Mouse (Mus musculus) hindbrain, embryonic 12.5 days (tissue): ENCODE measurements around the gene Tec. TPM values are rescaled to one million over a fixed set of nuclear protein-coding genes. Genes with fewer than 3 reads are reported as not detected.

Source experiments
- ATAC-seq: fragments of 200-750 bp; cut with Nextera tagmentation; 2 replicates; pipeline ENCODE4 v1.8.0; 2017; ENCODE audit warnings: moderate TSS enrichment; ENCODE audit not compliant: low FRiP score
- H3K27ac ChIP-seq: fragments of 300-500 bp; sonication (generic); 2 replicates; pipeline ENCODE4 v1.5.1; 2016; ENCODE audit warnings: mild to moderate bottlenecking
- H3K27me3 ChIP-seq: fragments of 300-500 bp; sonication (generic); 2 replicates; pipeline ENCODE4 v1.6.1; 2016; ENCODE audit warnings: mild to moderate bottlenecking
- H3K36me3 ChIP-seq: fragments of 300-500 bp; sonication (generic); 2 replicates; pipeline ENCODE4 v1.6.1; 2016; ENCODE audit warnings: mild to moderate bottlenecking
- H3K4me1 ChIP-seq: fragments of 300-500 bp; sonication (generic); 2 replicates; pipeline ENCODE4 v1.6.1; 2016
- H3K4me2 ChIP-seq: fragments of 300-500 bp; sonication (generic); replicated peaks from 2 replicates; pipeline ENCODE4 v1.6.1; 2016; ENCODE audit warnings: mild to moderate bottlenecking
- H3K4me3 ChIP-seq: fragments of 300-500 bp; sonication (generic); 2 replicates; pipeline ENCODE4 v1.5.1; 2016; ENCODE audit warnings: mild to moderate bottlenecking
- H3K9ac ChIP-seq: fragments of 300-500 bp; sonication (generic); 2 replicates; pipeline ENCODE4 v1.6.1; 2016; ENCODE audit warnings: mild to moderate bottlenecking, moderate library complexity
- H3K9me3 ChIP-seq: fragments of 300-500 bp; sonication (generic); replicated peaks from 2 replicates; pipeline ENCODE4 v1.6.1; 2016; ENCODE audit warnings: mild to moderate bottlenecking
- WGBS: fragments of 180-500 bp; shearing (Covaris S2); methylation state at CpG from one replicate; pipeline ENCODE4 v1.1.7; 2016; 5-methylcytosine and 5-hydroxymethylcytosine counted together
- polyA plus RNA-seq: library from polyadenylated mRNA; unstranded; fragments of >200 nt; fragmentation: Nextera tagmentation; extraction: Ambion mirVana; gene quantifications from 2 replicates; pipeline ENCODE4 v1.2.1, GENCODE M21; 2016

Gene Tec
- polyA plus RNA-seq, 1 experiment from 2014 or later = 6.5 TPM

GRCm38 (mm10) chr5:72883706-72884105 lies 15.4 kb upstream of the Tec start:
- Histone ChIP-seq H3K4me1 (no peaks in the 10 kb centered on the region), H3K27me3 (no peaks in the 10 kb centered on the region), H3K4me2 (no peak overlapping the region), H3K4me3 (no peak overlapping the region), H3K9ac (no peak overlapping the region), H3K27ac (no peak overlapping the region), H3K9me3 (no peaks in the 10 kb centered on the region), H3K36me3 (no peaks in the 10 kb centered on the region)
- no peak for ATAC-seq
- 91% methylated on average over 3 of the region's 3 CpGs for WGBS

GRCm38 (mm10) chr5:72882412-72882765 lies 14.1 kb upstream of the Tec start:
- Histone ChIP-seq H3K4me2 (no peak overlapping the region), H3K4me1 (no peaks in the 10 kb centered on the region), H3K4me3 (no peak overlapping the region), H3K9me3 (no peaks in the 10 kb centered on the region), H3K9ac (no peak overlapping the region), H3K36me3 (no peaks in the 10 kb centered on the region), H3K27ac (no peak overlapping the region), H3K27me3 (no peaks in the 10 kb centered on the region)
- WGBS = 85% methylated on average over 2 of the region's 2 CpGs
- no peak for ATAC-seq

- WGBS = 88% methylated on average over 12 of the region's 12 CpGs
- Histone ChIP-seq H3K27me3 (no peaks in the 10 kb centered on the region), H3K9me3 (no peaks in the 10 kb centered on the region), H3K4me3 (no peak overlapping the region), H3K4me1 (no peaks in the 10 kb centered on the region), H3K4me2 (no peak overlapping the region), H3K27ac (no peak overlapping the region), H3K9ac (no peak overlapping the region), H3K36me3 (no peaks in the 10 kb centered on the region)
- ATAC-seq = no peak
These were observed 13.6 kb upstream of the Tec start for GRCm38 (mm10) chr5:72881748-72882411.

DNA sequence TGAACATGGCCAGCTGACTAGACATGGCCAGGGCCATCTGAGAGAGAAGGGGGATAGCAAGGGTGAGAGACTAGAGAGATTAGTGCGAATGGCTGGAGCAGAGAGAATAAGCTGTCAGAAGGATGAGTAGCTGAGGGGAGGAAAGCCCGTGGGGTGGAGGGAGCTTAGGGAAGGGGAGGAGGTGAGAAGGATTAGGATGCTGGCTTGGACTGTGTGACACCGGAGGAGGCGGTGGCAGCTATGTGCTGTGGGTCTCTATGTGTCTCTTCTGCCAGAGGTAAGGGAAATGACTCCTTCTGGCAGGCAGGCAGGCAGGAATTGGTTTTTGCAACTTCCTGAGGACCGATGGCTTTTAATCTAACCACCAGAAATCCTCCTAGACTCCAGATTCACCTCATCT lies 11.5 kb upstream of the Tec start:
- no peak for ATAC-seq
- 47% methylated on average over 5 of the region's 5 CpGs for WGBS

GRCm38 (mm10) chr5:72871114-72871513 lies 2.8 kb upstream of the Tec start:
- WGBS = 77% methylated on average over 4 of the region's 4 CpGs
- Histone ChIP-seq H3K9ac (no peak overlapping the region), H3K36me3 (no peaks in the 10 kb centered on the region), H3K4me1 (peaks cover 6% of the 10 kb centered on the region), H3K27me3 (peaks cover 27% of the 10 kb centered on the region), H3K27ac (no peak overlapping the region), H3K4me3 (no peak overlapping the region), H3K9me3 (no peaks in the 10 kb centered on the region), H3K4me2 (no peak overlapping the region)
- ATAC-seq = no peak

More for the DNA sequence above, 11.5 kb upstream of the Tec start:
- no peak overlapping the region for H3K4me3 ChIP-seq
- peaks cover 13% of the 10 kb centered on the region for H3K27me3 ChIP-seq
- H3K9ac ChIP-seq = no peak overlapping the region
- H3K9me3 ChIP-seq = no peaks in the 10 kb centered on the region
- peaks cover 4% of the 10 kb centered on the region; the same call in 1 of the 2 replicates for H3K4me1 ChIP-seq
- no peak overlapping the region for H3K27ac ChIP-seq
- H3K36me3 ChIP-seq = no peaks in the 10 kb centered on the region
- no peak overlapping the region for H3K4me2 ChIP-seq

GRCm38 (mm10) chr5:72869779-72870608 lies 1.7 kb upstream of the Tec start:
- H3K9ac ChIP-seq = no peak overlapping the region
- H3K4me2 ChIP-seq = no peak overlapping the region
- no peak for ATAC-seq
- no peaks in the 10 kb centered on the region for H3K36me3 ChIP-seq
- no peaks in the 10 kb centered on the region for H3K9me3 ChIP-seq
- H3K27ac ChIP-seq = no peak overlapping the region
- H3K4me3 ChIP-seq = no peak overlapping the region
- peaks cover 20% of the 10 kb centered on the region for H3K27me3 ChIP-seq
- H3K4me1 ChIP-seq = peaks cover 4% of the 10 kb centered on the region
- 77% methylated on average over 14 of the region's 14 CpGs for WGBS

- Histone ChIP-seq H3K4me3 (no peak overlapping the region), H3K4me2 (no peak overlapping the region), H3K4me1 (peaks cover 4% of the 10 kb centered on the region), H3K9ac (no peak overlapping the region), H3K36me3 (no peaks in the 10 kb centered on the region), H3K27me3 (peaks cover 24% of the 10 kb centered on the region), H3K27ac (no peak overlapping the region), H3K9me3 (no peaks in the 10 kb centered on the region)
- no peak for ATAC-seq
- 24% methylated on average over 16 of the region's 16 CpGs for WGBS
These were observed 1.1 kb downstream of the Tec start for GRCm38 (mm10) chr5:72867036-72867672.

GRCm38 (mm10) chr5:72866260-72866905 lies 1.9 kb downstream of the Tec start:
- 49% methylated on average over 6 of the region's 6 CpGs for WGBS
- Histone ChIP-seq H3K4me1 (peaks cover 4% of the 10 kb centered on the region), H3K9ac (no peak overlapping the region), H3K27ac (no peak overlapping the region), H3K4me3 (no peak overlapping the region), H3K4me2 (no peak overlapping the region), H3K9me3 (no peaks in the 10 kb centered on the region), H3K36me3 (no peaks in the 10 kb centered on the region), H3K27me3 (peaks cover 24% of the 10 kb centered on the region)
- no peak for ATAC-seq

GRCm38 (mm10) chr5:72864654-72865178 lies 3.6 kb downstream of the Tec start:
- no peaks in the 10 kb centered on the region for H3K9me3 ChIP-seq
- 90% methylated on average over 3 of the region's 3 CpGs for WGBS
- no peaks in the 10 kb centered on the region for H3K36me3 ChIP-seq
- ATAC-seq = no peak
- no peak overlapping the region for H3K27ac ChIP-seq
- H3K9ac ChIP-seq = no peak overlapping the region
- no peak overlapping the region for H3K4me2 ChIP-seq
- peaks cover 4% of the 10 kb centered on the region for H3K4me1 ChIP-seq
- H3K27me3 ChIP-seq = peaks cover 24% of the 10 kb centered on the region
- H3K4me3 ChIP-seq = no peak overlapping the region

DNA sequence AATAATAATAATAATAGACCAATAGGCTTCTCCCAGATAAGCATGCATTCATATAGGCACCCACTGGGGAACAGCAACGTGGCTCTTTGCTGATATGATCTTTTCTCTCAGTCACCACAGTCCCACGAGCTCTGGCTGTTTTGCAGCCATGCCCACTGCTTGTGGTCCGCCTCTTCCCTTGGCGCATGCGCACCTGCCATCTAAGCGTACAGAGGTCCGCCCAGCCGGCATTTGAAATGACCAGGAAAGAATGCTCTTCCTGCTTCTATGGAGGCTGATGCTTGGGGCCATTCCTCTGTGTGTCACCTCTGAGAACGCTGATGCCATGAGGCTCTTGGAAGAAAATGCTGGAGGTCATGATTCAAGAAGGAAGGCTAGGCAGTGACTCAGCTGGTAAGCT lies 5.1 kb downstream of the Tec start:
- ATAC-seq = no peak
- no peak overlapping the region for H3K4me3 ChIP-seq
- H3K4me2 ChIP-seq = no peak overlapping the region
- H3K36me3 ChIP-seq = no peaks in the 10 kb centered on the region
- no peaks in the 10 kb centered on the region for H3K9me3 ChIP-seq
- 92% methylated on average over 9 of the region's 9 CpGs for WGBS
- peaks cover 4% of the 10 kb centered on the region for H3K4me1 ChIP-seq
- no peak overlapping the region for H3K9ac ChIP-seq
- H3K27me3 ChIP-seq = peaks cover 24% of the 10 kb centered on the region
- H3K27ac ChIP-seq = no peak overlapping the region

GRCm38 (mm10) chr5:72861726-72862385 lies 6.4 kb downstream of the Tec start:
- no peak for ATAC-seq
- Histone ChIP-seq H3K9me3 (no peaks in the 10 kb centered on the region), H3K9ac (no peak overlapping the region), H3K27me3 (peaks cover 11% of the 10 kb centered on the region), H3K4me1 (no peaks in the 10 kb centered on the region), H3K4me2 (no peak overlapping the region), H3K36me3 (no peaks in the 10 kb centered on the region), H3K27ac (no peak overlapping the region), H3K4me3 (no peak overlapping the region)
- 79% methylated on average over 7 of the region's 7 CpGs for WGBS
